In genomic region chr9:65460198-65460597, GRCm38 (mm10) we compare ENCODE assay signal across 8 mouse cellular contexts. TPM values are rescaled to one million over a fixed set of nuclear protein-coding genes. Genes with fewer than 3 reads are reported as not detected.
DNase-seq lines count a peak whose midpoint lies in the region; ATAC-seq and TF ChIP-seq lines count a peak whose summit lies in the region.

No protein-coding gene starts in this region.

- no peak overlapping the region for H3K9ac ChIP-seq in lung, embryonic 14.5 days
- H3K9ac ChIP-seq in forebrain, embryonic 14.5 days (ENCODE audit: low read length), result peak overlapping the region; percentile 89; the same call in 1 of the 2 replicates
- H3K9ac ChIP-seq in neural tube, embryonic 14.5 days (replicated peaks; ENCODE audit: low read depth, low read length), result peak overlapping the region; percentile 70; the same call in 1 of the 2 replicates

- no peaks in the 10 kb centered on the region for H3K27me3 ChIP-seq in lung, embryonic 14.5 days (ENCODE audit: insufficient read depth, low read length)
- no peaks in the 10 kb centered on the region for H3K27me3 ChIP-seq in forebrain, embryonic 14.5 days (replicated peaks; ENCODE audit: control insufficient read depth, insufficient read depth, low read length)
- no peaks in the 10 kb centered on the region for H3K27me3 ChIP-seq in limb, embryonic 10.5 days (ENCODE audit: low read depth, poor library complexity, severe bottlenecking)
- no peaks in the 10 kb centered on the region for H3K27me3 ChIP-seq in neural tube, embryonic 14.5 days (ENCODE audit: control insufficient read depth, insufficient read depth, low read length)

- peak overlapping the region; percentile 87 for H3K4me3 ChIP-seq in lung, embryonic 14.5 days (ENCODE audit: low read depth, low read length)
- peak overlapping the region; percentile 89 for H3K4me3 ChIP-seq in forebrain, embryonic 14.5 days (ENCODE audit: low read depth, low read length)
- peak overlapping the region; percentile 82 for H3K4me3 ChIP-seq in limb, embryonic 10.5 days
- H3K4me3 ChIP-seq in neural tube, embryonic 14.5 days (ENCODE audit: low read depth, low read length), result peak overlapping the region; percentile 63

- H3K9me3 ChIP-seq in lung, embryonic 14.5 days (ENCODE audit: low read depth, low read length), result no peaks in the 10 kb centered on the region
- no peaks in the 10 kb centered on the region for H3K9me3 ChIP-seq in forebrain, embryonic 14.5 days (replicated peaks; ENCODE audit: control insufficient read depth, low read length)
- H3K9me3 ChIP-seq in limb, embryonic 10.5 days (replicated peaks), result no peaks in the 10 kb centered on the region
- no peaks in the 10 kb centered on the region for H3K9me3 ChIP-seq in neural tube, embryonic 14.5 days (ENCODE audit: control insufficient read depth, low read length)

- peaks cover 8% of the 10 kb centered on the region; the same call in 1 of the 2 replicates for H3K4me1 ChIP-seq in lung, embryonic 14.5 days (ENCODE audit: insufficient read depth)
- peaks cover 16% of the 10 kb centered on the region for H3K4me1 ChIP-seq in forebrain, embryonic 14.5 days (ENCODE audit: control insufficient read depth, insufficient read depth, low read length)
- H3K4me1 ChIP-seq in limb, embryonic 10.5 days, result peaks cover 19% of the 10 kb centered on the region
- peaks cover 11% of the 10 kb centered on the region for H3K4me1 ChIP-seq in neural tube, embryonic 14.5 days (ENCODE audit: control insufficient read depth, insufficient read depth, low read length)

- H3K4me2 ChIP-seq in lung, embryonic 14.5 days, result peak overlapping the region; percentile 73
- H3K4me2 ChIP-seq in forebrain, embryonic 14.5 days (ENCODE audit: low read length), result peak overlapping the region; percentile 72
- H3K4me2 ChIP-seq in neural tube, embryonic 14.5 days (ENCODE audit: low read depth, low read length), result peak overlapping the region; percentile 59

- no peak for TF ChIP-seq CTCF in lung, embryonic 14.5 days (IDR thresholded peaks at IDR 0.05; ENCODE audit: low read depth)

- peak; percentile 7; the same call in 1 of the 2 replicates for ATAC-seq in lung, embryonic 14.5 days (ENCODE audit: insufficient read depth)
- no peak; the same call in 1 of the 2 replicates for ATAC-seq in forebrain, embryonic 14.5 days
- 0 out of 2 replicates have a peak, but pooled peaks have one; percentile 38 for ATAC-seq in neural tube, embryonic 14.5 days (ENCODE audit: low read depth)

- peak overlapping the region; percentile 80; the same call in 1 of the 2 replicates for H3K27ac ChIP-seq in lung, embryonic 14.5 days (ENCODE audit: low read depth)
- H3K27ac ChIP-seq in forebrain, embryonic 14.5 days (ENCODE audit: low read depth, low read length), result no peak overlapping the region
- H3K27ac ChIP-seq in limb, embryonic 10.5 days, result peak overlapping the region; percentile 90
- H3K27ac ChIP-seq in neural tube, embryonic 14.5 days (ENCODE audit: low read depth, low read length), result peak overlapping the region; percentile 74

- 0 out of 2 replicates have a peak, but pooled peaks cover 2% of the 10 kb centered on the region for H3K36me3 ChIP-seq in lung, embryonic 14.5 days (ENCODE audit: insufficient read depth)
- H3K36me3 ChIP-seq in forebrain, embryonic 14.5 days (ENCODE audit: control insufficient read depth, insufficient read depth, low read length), result peaks cover 5% of the 10 kb centered on the region
- H3K36me3 ChIP-seq in limb, embryonic 10.5 days, result peaks cover 9% of the 10 kb centered on the region
- no peaks in the 10 kb centered on the region for H3K36me3 ChIP-seq in neural tube, embryonic 14.5 days (ENCODE audit: control insufficient read depth, insufficient read depth, low read length)

- DNase-seq in lung, embryonic 14.5 days, result no peak
- no peak for DNase-seq in lung, postnatal 10 days
- no peak for DNase-seq in forebrain, embryonic 14.5 days (ENCODE audit: low spot score)
- no peak for DNase-seq in limb, embryonic 10.5 days (ENCODE audit: low spot score)
- DNase-seq in layer of hippocampus, postnatal 14 days (ENCODE audit: low spot score in 2 of 2), result no peak
- no peak for DNase-seq in ovary, postnatal 10 days (ENCODE audit: low spot score)
- DNase-seq in cerebellum, adult 9-10 months, result no peak

- WGBS in lung, embryonic 14.5 days, result 56% methylated on average over 3 of the region's 3 CpGs
- 42% methylated on average over 3 of the region's 3 CpGs for WGBS in forebrain, embryonic 14.5 days
- 50% methylated on average over 3 of the region's 3 CpGs for WGBS in limb, embryonic 10.5 days
- 29% methylated on average over 3 of the region's 3 CpGs for WGBS in neural tube, embryonic 14.5 days

RNA-seq across cellular contexts. Expression of gene Spg21, which starts 0.5 kb away (rescaled TPM):
- polyA plus RNA-seq in lung, embryonic 14.5 days (2014; fragmentation: Nextera tagmentation; extraction: Ambion mirVana), result 92.8 and 107 TPM in 2 replicates
- polyA plus RNA-seq in forebrain, embryonic 14.5 days (2014; fragmentation: Nextera tagmentation; extraction: Ambion mirVana), result 163 and 168 TPM in 2 replicates
- polyA plus RNA-seq in limb, embryonic 10.5 days (2016; fragmentation: Nextera tagmentation; extraction: Ambion mirVana), result 84.1 and 91.0 TPM in 2 replicates
- 122 and 131 TPM in 2 replicates for polyA plus RNA-seq in neural tube, embryonic 14.5 days (2014; fragmentation: Nextera tagmentation; extraction: Ambion mirVana)
- 10 to 100 TPM; 25.4 to 27.1 TPM for total RNA-seq in layer of hippocampus, postnatal 14 days (2021)

RNA-seq across cellular contexts. Expression of gene Mtfmt, which starts 24.6 kb away (rescaled TPM):
- polyA plus RNA-seq in lung, embryonic 14.5 days (2014; fragmentation: Nextera tagmentation; extraction: Ambion mirVana), result 19.4 and 21.2 TPM in 2 replicates
- 20.8 and 24.1 TPM in 2 replicates for polyA plus RNA-seq in forebrain, embryonic 14.5 days (2014; fragmentation: Nextera tagmentation; extraction: Ambion mirVana)
- polyA plus RNA-seq in limb, embryonic 10.5 days (2016; fragmentation: Nextera tagmentation; extraction: Ambion mirVana), result 21.4 and 22.9 TPM in 2 replicates
- polyA plus RNA-seq in neural tube, embryonic 14.5 days (2014; fragmentation: Nextera tagmentation; extraction: Ambion mirVana), result 24.3 and 25.6 TPM in 2 replicates
- 10 to 100 TPM; 18.4 to 18.8 TPM for total RNA-seq in layer of hippocampus, postnatal 14 days (2021)

RNA-seq across cellular contexts. Expression of gene Slc51b, which starts 37.4 kb away (rescaled TPM):
- polyA plus RNA-seq in lung, embryonic 14.5 days (2014; fragmentation: Nextera tagmentation; extraction: Ambion mirVana), result not detected in 2 replicates
- not detected in 2 replicates for polyA plus RNA-seq in forebrain, embryonic 14.5 days (2014; fragmentation: Nextera tagmentation; extraction: Ambion mirVana)
- not detected in 2 replicates for polyA plus RNA-seq in limb, embryonic 10.5 days (2016; fragmentation: Nextera tagmentation; extraction: Ambion mirVana)
- not detected in 2 replicates for polyA plus RNA-seq in neural tube, embryonic 14.5 days (2014; fragmentation: Nextera tagmentation; extraction: Ambion mirVana)
- total RNA-seq in layer of hippocampus, postnatal 14 days (2021), result not detected

RNA-seq across cellular contexts. Expression of gene Ankdd1a, which starts 59.8 kb away (rescaled TPM):
- polyA plus RNA-seq in lung, embryonic 14.5 days (2014; fragmentation: Nextera tagmentation; extraction: Ambion mirVana), result 0.12 TPM in 1 of 2 replicates, not detected in the other
- polyA plus RNA-seq in forebrain, embryonic 14.5 days (2014; fragmentation: Nextera tagmentation; extraction: Ambion mirVana), result not detected in 2 replicates
- polyA plus RNA-seq in limb, embryonic 10.5 days (2016; fragmentation: Nextera tagmentation; extraction: Ambion mirVana), result not detected in 2 replicates
- 0.81 and 1.2 TPM in 2 replicates for polyA plus RNA-seq in neural tube, embryonic 14.5 days (2014; fragmentation: Nextera tagmentation; extraction: Ambion mirVana)
- total RNA-seq in layer of hippocampus, postnatal 14 days (2021), result 1 to 10 TPM; 1.7 to 1.9 TPM
